Mouse (Mus musculus) CD4-positive, CD25-positive, alpha-beta regulatory T cell, adult 4 months (primary cell): Measurements from ENCODE around the gene Il10ra. TPM values are rescaled to one million over a fixed set of nuclear protein-coding genes. Genes with fewer than 3 reads are reported as not detected.

ENCODE experiments used
- ATAC-seq: one replicate; pipeline ENCODE4 v1.8.0; 2017
- polyA plus RNA-seq, 2 experiments: library from polyadenylated mRNA; unstranded; fragments of 100-300 nt; shearing (Covaris generic); gene quantifications; one replicate each; pipeline ENCODE4 v1.2.1; 2017

The Il10ra gene
- polyA plus RNA-seq, 2 experiments from 2014 or later, result 38.8 to 66.0 TPM

GRCm38 (mm10) chr9:45259065-45259464 lies 9.9 kb downstream of the Il10ra start:
- ATAC-seq, result no peak

- no peak for ATAC-seq
Observed at GRCm38 (mm10) chr9:45255967-45256366, 13.0 kb downstream of the Il10ra start.

GRCm38 (mm10) chr9:45255431-45255830 lies 13.5 kb downstream of the Il10ra start:
- no peak for ATAC-seq

- no peak for ATAC-seq
Observed at GRCm38 (mm10) chr9:45254605-45255004, 14.3 kb downstream of the Il10ra start.

- no peak for ATAC-seq
Observed at GRCm38 (mm10) chr9:45254021-45254420, 14.9 kb downstream of the Il10ra start.

GRCm38 (mm10) chr9:45252395-45252794 lies 16.6 kb downstream of the Il10ra start:
- peak; percentile 10 for ATAC-seq

GRCm38 (mm10) chr9:45251990-45252389 lies 17.0 kb downstream of the Il10ra start:
- peak; percentile 61 for ATAC-seq

GRCm38 (mm10) chr9:45251281-45251680 lies 17.7 kb downstream of the Il10ra start:
- ATAC-seq, result peak; percentile 79

GRCm38 (mm10) chr9:45250306-45250705 lies 18.6 kb downstream of the Il10ra start:
- no peak for ATAC-seq

GRCm38 (mm10) chr9:45247536-45247935 lies 21.4 kb downstream of the Il10ra start:
- peak; percentile 27 for ATAC-seq

- ATAC-seq, result peak; percentile 54
Observed at GRCm38 (mm10) chr9:45246060-45246459, 22.9 kb downstream of the Il10ra start.

GRCm38 (mm10) chr9:45245432-45245831 lies 23.5 kb downstream of the Il10ra start:
- no peak for ATAC-seq

GRCm38 (mm10) chr9:45241397-45241796 lies 27.6 kb downstream of the Il10ra start:
- ATAC-seq, result peak; percentile 73

- ATAC-seq, result no peak
Observed at GRCm38 (mm10) chr9:45236744-45237143, 32.2 kb downstream of the Il10ra start.

- peak; percentile 41 for ATAC-seq
Observed at GRCm38 (mm10) chr9:45235668-45236227, 33.2 kb downstream of the Il10ra start.

- ATAC-seq, result peak; percentile 98
Observed at GRCm38 (mm10) chr9:45229359-45229758, 39.6 kb downstream of the Il10ra start.

GRCm38 (mm10) chr9:45221567-45221966 lies 47.4 kb downstream of the Il10ra start:
- peak; percentile 90 for ATAC-seq

- ATAC-seq, result no peak
Observed at GRCm38 (mm10) chr9:45219644-45220043, 49.3 kb downstream of the Il10ra start.

GRCm38 (mm10) chr9:45215526-45216179 lies 53.3 kb downstream of the Il10ra start:
- no peak for ATAC-seq

GRCm38 (mm10) chr9:45212001-45212400 lies 56.9 kb downstream of the Il10ra start:
- ATAC-seq, result no peak

- ATAC-seq, result peak; percentile 63
Observed at GRCm38 (mm10) chr9:45207015-45207743, 61.8 kb downstream of the Il10ra start.

GRCm38 (mm10) chr9:45206121-45206520 lies 62.8 kb downstream of the Il10ra start:
- no peak for ATAC-seq

GRCm38 (mm10) chr9:45205143-45205542 lies 63.8 kb downstream of the Il10ra start:
- no peak for ATAC-seq
